Mouse (Mus musculus) hindbrain, embryonic 10.5 days (tissue): Measurements from ENCODE around the gene Rapgef3. TPM values are rescaled to one million over a fixed set of nuclear protein-coding genes. Genes with fewer than 3 reads are reported as not detected.

Experiments
- polyA plus RNA-seq: library from polyadenylated mRNA; unstranded; fragments of >200 nt; fragmentation: Nextera tagmentation; extraction: Ambion mirVana; gene quantifications from 2 replicates; pipeline ENCODE4 v1.2.1, GENCODE M21; 2016

Rapgef3 gene
- polyA plus RNA-seq, 1 experiment from 2014 or later: 6.2 TPM

Other genes starting within 250 kb of the Rapgef3 start
- gene Rpap3, start 62.1 kb downstream of the Rapgef3 start, polyA plus RNA-seq: 29.7 and 33.5 TPM in 2 replicates
- 0.07 and 0.08 TPM in 2 replicates for gene Endou, start 36.6 kb downstream of the Rapgef3 start, polyA plus RNA-seq
- 28.8 and 31.3 TPM in 2 replicates for gene Slc48a1, start 10.5 kb upstream of the Rapgef3 start, polyA plus RNA-seq
- 25.7 and 32.7 TPM in 2 replicates for gene Hdac7, start 76.5 kb upstream of the Rapgef3 start, polyA plus RNA-seq
- gene Vdr, start 142.7 kb upstream of the Rapgef3 start, polyA plus RNA-seq: 0.51 and 1.0 TPM in 2 replicates
- gene Tmem106c, start 196.2 kb upstream of the Rapgef3 start, polyA plus RNA-seq: 58.9 and 64.5 TPM in 2 replicates
- 196 and 224 TPM in 2 replicates for gene Col2a1, start 236.7 kb upstream of the Rapgef3 start, polyA plus RNA-seq